Mouse (Mus musculus) right cerebral cortex, postnatal 25 days (tissue): ENCODE data around the gene Pdzd4.
A peak's percentile ranks its signal among the peaks of the same experiment; 100 is the strongest.

Experiments used
- DNase-seq: peaks from one replicate; pipeline ENCODE4 v3.0.0; 2022

Pdzd4 gene

GRCm38 (mm10) chrX:73782227-73782626, 42.5 kb downstream of the Pdzd4 start:
- DNase-seq: no peak

- no peak for DNase-seq
Observed at GRCm38 (mm10) chrX:73774802-73775483, 49.8 kb downstream of the Pdzd4 start.

- DNase-seq: peak; percentile 44
Observed at GRCm38 (mm10) chrX:73774168-73774760, 50.5 kb downstream of the Pdzd4 start, which contains the start of gene Srpk3. Srpk3 (plus strand) TSS chrX:73774405.

- DNase-seq: peak; percentile 5
Observed at GRCm38 (mm10) chrX:73767267-73767666, 57.5 kb downstream of the Pdzd4 start.

- no peak for DNase-seq
Observed at GRCm38 (mm10) chrX:73765311-73765710, 59.5 kb downstream of the Pdzd4 start.

GRCm38 (mm10) chrX:73758611-73759290, 66.0 kb downstream of the Pdzd4 start:
- DNase-seq: no peak

- no peak for DNase-seq
Observed at GRCm38 (mm10) chrX:73756334-73757140, 68.2 kb downstream of the Pdzd4 start, which contains the start of gene Plxnb3. Plxnb3 (plus strand) TSS chrX:73757090.

- DNase-seq: no peak
Observed at GRCm38 (mm10) chrX:73748977-73749376, 75.8 kb downstream of the Pdzd4 start.

GRCm38 (mm10) chrX:73744774-73745481, 79.8 kb downstream of the Pdzd4 start:
- DNase-seq: no peak
